Mouse (Mus musculus): ENCODE results near the gene Taf13. TPM values are rescaled to one million over a fixed set of nuclear protein-coding genes. Genes with fewer than 3 reads are reported as not detected.
A peak's percentile ranks its signal among the peaks of the same experiment; 100 is the strongest.

Gene Taf13
- polyA plus RNA-seq (2015; fragmentation: Nextera tagmentation; extraction: Ambion mirVana): 43.1 and 51.3 TPM in 2 replicates

DNA sequence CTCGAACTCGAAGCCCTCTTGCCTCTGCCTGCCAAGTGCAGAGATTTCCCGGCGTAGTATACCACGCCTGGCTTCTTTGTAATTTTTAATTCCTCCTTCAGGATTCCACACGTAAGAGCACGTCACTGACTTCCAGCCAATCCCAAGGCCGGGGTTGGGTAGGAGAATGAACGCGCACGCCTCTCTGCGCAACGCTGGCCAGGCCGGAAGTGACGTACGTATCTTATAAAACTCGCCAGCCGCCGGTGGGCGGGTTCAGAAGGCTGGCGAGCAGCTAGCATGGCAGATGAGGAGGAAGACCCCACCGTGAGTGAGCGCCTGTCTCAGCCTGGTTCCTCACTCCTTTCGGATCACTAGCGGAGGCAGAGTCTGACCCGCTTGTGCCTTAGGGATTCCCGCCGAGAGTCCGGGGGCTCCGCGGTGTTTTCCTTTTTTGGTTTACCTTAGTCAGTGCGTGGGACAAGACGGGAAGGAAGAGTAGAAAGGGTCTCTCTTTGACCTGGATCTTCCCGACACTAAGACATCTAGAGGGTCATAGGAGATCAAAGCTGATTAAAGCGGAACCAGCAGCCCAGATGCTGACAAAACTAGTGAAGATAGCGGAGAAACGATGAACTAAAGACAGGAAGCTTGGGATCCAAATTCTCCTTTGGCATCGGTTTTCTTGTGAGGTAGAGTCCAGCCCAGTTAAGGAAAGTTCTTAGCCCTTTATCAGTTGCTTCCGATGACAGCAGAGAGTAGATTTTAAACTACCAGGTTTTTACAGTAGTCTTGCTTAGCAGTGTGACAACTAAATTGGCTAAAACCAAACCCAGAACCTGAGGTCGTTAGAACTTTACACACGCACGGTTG, at the start of gene Taf13:
Taf13 (plus strand) TSS at position 256 of the 852 bp plus-strand sequence.
- H3K4me2 ChIP-seq (replicated peaks): peak within 1 kb of the TSS; percentile 62
- H3K4me3 ChIP-seq (replicated peaks): peak within 1 kb of the TSS; percentile 66
- peak; percentile 97 for ATAC-seq (ENCODE audit: insufficient number of reproducible peaks, low FRiP score, low TSS enrichment, low read depth)
- H3K9me3 ChIP-seq (replicated peaks): no peaks in the 10 kb centered on the region
- WGBS: under 1% methylated on average over 42 of the region's 42 CpGs
- no peaks in the 10 kb centered on the region for H3K36me3 ChIP-seq
- H3K27me3 ChIP-seq: no peaks in the 10 kb centered on the region
- H3K27ac ChIP-seq (replicated peaks): peak within 1 kb of the TSS; percentile 82
- peaks cover 18% of the 10 kb centered on the region for H3K4me1 ChIP-seq
- peak within 1 kb of the TSS; percentile 71 for H3K9ac ChIP-seq

DNA sequence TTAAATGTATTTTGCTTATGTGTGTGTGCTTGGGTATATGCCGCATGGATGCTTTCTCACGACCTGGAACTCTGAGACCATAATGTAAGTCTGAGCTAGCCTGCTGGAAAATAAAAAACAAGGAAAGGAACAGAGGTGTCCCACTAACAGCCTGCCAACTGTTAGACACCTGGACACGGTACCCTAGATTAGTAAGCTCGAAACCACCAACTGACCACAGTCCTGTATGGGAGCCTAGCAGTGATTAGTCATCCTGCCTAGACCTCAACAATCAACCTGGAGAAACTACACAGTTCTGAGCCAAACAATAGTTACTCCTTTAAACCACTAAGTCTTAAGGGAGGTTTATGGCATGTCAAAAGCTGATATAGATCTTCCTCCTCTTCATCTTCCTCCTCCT, 48.1 kb upstream of the Taf13 start:
- no peaks in the 10 kb centered on the region for H3K9me3 ChIP-seq (replicated peaks)
- H3K4me3 ChIP-seq (replicated peaks): no peak overlapping the region
- no peaks in the 10 kb centered on the region for H3K4me1 ChIP-seq
- 81% methylated on average over 4 of the region's 4 CpGs for WGBS
- ATAC-seq (ENCODE audit: insufficient number of reproducible peaks, low FRiP score, low TSS enrichment, low read depth): no peak
- no peak overlapping the region for H3K27ac ChIP-seq (replicated peaks)
- no peak overlapping the region for H3K4me2 ChIP-seq (replicated peaks)
- H3K36me3 ChIP-seq: no peaks in the 10 kb centered on the region
- no peak overlapping the region for H3K9ac ChIP-seq
- no peaks in the 10 kb centered on the region for H3K27me3 ChIP-seq

DNA sequence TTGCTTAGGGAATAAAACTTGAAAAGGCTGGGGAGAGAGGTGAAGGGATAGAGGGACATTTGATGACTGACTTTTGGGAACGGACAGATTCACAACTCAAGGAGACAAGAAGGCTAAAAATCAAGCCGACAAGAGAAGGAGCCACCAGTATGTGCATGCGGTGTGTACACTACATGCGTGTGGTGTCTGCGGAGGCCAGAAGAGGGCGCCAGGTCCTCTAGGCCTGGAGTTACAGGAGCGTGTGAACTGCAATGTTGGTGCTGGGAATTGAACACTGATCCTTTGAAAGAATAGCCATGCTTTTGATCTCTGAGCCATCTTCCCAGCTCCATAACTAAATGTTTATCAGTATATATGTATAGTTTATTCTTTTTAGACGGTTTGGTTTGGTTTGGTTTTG, 43.0 kb upstream of the Taf13 start:
- Histone ChIP-seq H3K4me2 (replicated peaks) (no peak overlapping the region), H3K9me3 (replicated peaks) (no peaks in the 10 kb centered on the region), H3K4me1 (no peaks in the 10 kb centered on the region), H3K36me3 (no peaks in the 10 kb centered on the region), H3K27ac (replicated peaks) (no peak overlapping the region), H3K27me3 (no peaks in the 10 kb centered on the region), H3K4me3 (replicated peaks) (no peak overlapping the region), H3K9ac (no peak overlapping the region)
- ATAC-seq (ENCODE audit: insufficient number of reproducible peaks, low FRiP score, low TSS enrichment, low read depth): no peak
- WGBS: 91% methylated on average over 8 of the region's 8 CpGs

DNA sequence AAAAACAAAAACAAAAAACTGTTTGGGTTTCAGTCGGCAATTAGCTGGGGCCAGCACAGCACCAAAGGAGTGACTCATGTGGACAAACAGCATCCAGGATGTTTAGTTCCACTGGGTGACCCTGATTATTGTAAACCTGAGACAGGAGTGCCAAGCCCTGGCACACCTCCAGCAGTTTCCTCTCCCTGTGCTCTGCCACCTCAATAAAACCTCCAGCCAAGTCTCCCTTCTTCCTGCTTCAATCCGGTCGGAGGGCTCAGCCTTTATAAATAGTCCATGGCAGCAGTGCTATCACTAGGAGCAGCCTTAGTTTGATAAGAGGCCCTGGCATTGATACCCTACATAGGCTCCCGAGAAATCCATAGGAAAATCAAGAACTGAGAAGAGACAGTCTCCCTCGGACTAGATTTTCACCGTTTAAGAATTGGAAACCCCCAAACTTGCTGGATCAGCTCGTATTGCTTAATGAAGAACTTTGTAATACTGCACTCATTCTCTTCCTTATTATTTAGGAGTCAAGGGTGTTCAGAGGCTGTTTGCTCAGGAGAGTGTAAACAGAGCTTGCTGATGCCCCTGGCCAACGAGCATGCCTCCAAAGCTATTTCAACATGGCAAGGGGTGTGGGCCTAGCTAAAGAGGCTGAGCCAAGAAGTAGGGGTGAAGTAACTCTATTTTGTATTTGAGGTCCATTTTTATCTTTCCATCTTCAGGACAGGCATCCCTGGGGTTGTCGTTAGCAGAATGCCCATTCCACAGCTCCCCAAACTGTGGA, 38.2 kb upstream of the Taf13 start:
- Histone ChIP-seq H3K27me3 (peaks cover 14% of the 10 kb centered on the region), H3K27ac (replicated peaks) (no peak overlapping the region), H3K36me3 (no peaks in the 10 kb centered on the region), H3K4me1 (peaks cover 4% of the 10 kb centered on the region), H3K9me3 (replicated peaks) (no peaks in the 10 kb centered on the region), H3K9ac (no peak overlapping the region), H3K4me2 (replicated peaks) (no peak overlapping the region), H3K4me3 (replicated peaks) (no peak overlapping the region)
- ATAC-seq (ENCODE audit: insufficient number of reproducible peaks, low FRiP score, low TSS enrichment, low read depth): no peak
- 72% methylated on average over 9 of the region's 9 CpGs for WGBS

DNA sequence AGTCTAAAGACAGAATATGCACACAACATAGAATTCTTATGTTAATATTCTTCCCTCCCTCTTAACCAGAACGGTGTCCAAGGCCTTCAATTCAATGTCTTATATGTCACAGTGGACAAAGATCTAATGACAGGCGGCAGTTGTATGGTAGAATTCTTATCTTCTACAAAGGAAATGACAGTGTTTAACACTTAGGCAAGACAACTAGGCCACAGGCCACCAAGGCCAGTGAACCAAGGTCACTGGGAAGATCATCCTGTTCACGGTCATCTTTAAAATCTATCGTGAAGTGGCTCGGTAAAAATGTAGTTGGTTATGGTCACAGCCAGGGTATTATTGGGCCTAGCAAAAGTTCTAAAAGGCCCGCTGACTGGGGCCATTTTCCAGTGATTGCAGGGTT, 37.5 kb upstream of the Taf13 start, which contains the start of gene 1700013F07Rik:
1700013F07Rik (plus strand) TSS at position 200 of the 400 bp plus-strand sequence.
- H3K9ac ChIP-seq: no peak within 1 kb of the TSS
- H3K4me3 ChIP-seq (replicated peaks): no peak within 1 kb of the TSS
- no peak within 1 kb of the TSS for H3K27ac ChIP-seq (replicated peaks)
- peaks cover 14% of the 10 kb centered on the region for H3K27me3 ChIP-seq
- no peak for ATAC-seq (ENCODE audit: insufficient number of reproducible peaks, low FRiP score, low TSS enrichment, low read depth)
- peaks cover 4% of the 10 kb centered on the region for H3K4me1 ChIP-seq
- no peaks in the 10 kb centered on the region for H3K9me3 ChIP-seq (replicated peaks)
- 87% methylated on average over 6 of the region's 6 CpGs for WGBS
- no peak within 1 kb of the TSS for H3K4me2 ChIP-seq (replicated peaks)
- no peaks in the 10 kb centered on the region for H3K36me3 ChIP-seq

DNA sequence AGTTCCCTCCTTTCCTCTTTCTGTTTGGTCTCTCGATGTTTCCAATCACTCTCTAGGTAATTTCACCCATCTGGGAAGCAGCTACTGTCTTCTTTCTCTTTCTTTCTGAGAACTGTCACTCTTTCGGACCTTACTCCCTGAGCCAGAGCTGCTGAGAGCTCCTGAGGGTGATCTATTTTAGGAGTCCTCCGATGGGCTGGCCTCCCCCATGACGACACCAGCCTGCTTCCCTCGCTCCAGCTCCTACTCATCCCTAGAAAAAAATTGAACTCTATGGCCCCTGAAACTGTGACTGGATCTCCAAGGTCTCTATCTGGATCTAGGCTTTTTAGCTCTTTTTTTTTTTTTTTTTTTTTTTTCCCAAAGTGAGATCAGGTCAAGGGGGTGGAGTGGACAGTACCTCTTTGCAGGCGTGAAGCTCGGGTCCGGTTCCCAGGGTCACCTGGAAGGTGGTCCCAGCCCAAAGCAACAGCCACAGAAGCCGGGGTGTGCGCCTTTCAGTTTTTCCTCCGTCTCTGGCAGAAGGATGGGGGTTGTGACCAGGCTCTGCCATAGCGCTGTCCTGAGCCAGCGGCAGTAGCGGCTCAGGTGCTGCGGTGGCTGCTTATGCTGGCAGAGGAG, 35.5 kb upstream of the Taf13 start:
- Histone ChIP-seq H3K4me3 (replicated peaks) (peak overlapping the region; percentile 41), H3K4me2 (replicated peaks) (peak overlapping the region; percentile 76), H3K9ac (no peak overlapping the region), H3K36me3 (no peaks in the 10 kb centered on the region), H3K9me3 (replicated peaks) (no peaks in the 10 kb centered on the region), H3K27me3 (peaks cover 14% of the 10 kb centered on the region), H3K27ac (replicated peaks) (no peak overlapping the region), H3K4me1 (peaks cover 4% of the 10 kb centered on the region)
- WGBS: 5% methylated on average over 15 of the region's 15 CpGs
- no peak for ATAC-seq (ENCODE audit: insufficient number of reproducible peaks, low FRiP score, low TSS enrichment, low read depth)

DNA sequence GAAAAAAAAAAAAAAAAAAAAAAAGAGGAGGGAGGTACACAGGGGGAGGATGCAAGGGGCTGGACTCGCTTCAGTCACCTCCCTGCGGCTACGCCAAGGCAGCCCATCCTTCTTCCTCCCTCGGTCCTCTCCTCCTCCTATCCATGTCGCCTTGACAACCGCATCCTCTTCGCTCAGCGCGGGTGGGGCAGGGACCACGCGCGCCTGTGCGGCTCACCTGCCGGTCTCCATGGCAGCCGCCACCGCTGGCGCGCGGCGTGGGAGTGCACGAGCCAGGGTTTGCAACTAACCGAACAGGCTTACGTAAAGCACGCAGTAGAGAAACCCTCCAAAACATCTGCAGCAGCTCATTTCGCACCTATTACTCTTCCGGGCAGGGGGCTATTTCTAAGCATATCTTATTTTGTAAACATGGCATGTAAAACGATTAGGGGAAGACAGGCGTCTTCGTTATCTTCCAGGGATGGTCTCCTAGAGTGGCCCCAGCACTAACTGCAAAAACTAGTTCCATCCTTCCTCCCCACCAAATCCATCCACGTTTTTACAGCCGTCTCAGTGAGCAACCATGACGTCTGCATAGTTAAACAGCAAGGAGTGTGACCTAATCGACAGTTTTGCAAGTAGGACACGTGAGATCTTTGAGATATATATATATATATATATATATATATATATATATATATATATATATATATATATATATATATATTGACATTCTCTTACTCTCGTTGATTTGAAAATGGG, 34.8 kb upstream of the Taf13 start, which contains the start of gene 5330417C22Rik:
5330417C22Rik (minus strand) TSS at position 20 of the 744 bp plus-strand sequence.
- peak within 1 kb of the TSS; percentile 41 for H3K4me3 ChIP-seq (replicated peaks)
- peak within 1 kb of the TSS; percentile 76 for H3K4me2 ChIP-seq (replicated peaks)
- peaks cover 4% of the 10 kb centered on the region for H3K4me1 ChIP-seq
- no peak within 1 kb of the TSS for H3K9ac ChIP-seq
- H3K27me3 ChIP-seq: peaks cover 14% of the 10 kb centered on the region
- ATAC-seq (ENCODE audit: insufficient number of reproducible peaks, low FRiP score, low TSS enrichment, low read depth): peak; percentile 72
- H3K27ac ChIP-seq (replicated peaks): no peak within 1 kb of the TSS
- under 1% methylated on average over 35 of the region's 35 CpGs for WGBS
- H3K9me3 ChIP-seq (replicated peaks): no peaks in the 10 kb centered on the region
- H3K36me3 ChIP-seq: no peaks in the 10 kb centered on the region

DNA sequence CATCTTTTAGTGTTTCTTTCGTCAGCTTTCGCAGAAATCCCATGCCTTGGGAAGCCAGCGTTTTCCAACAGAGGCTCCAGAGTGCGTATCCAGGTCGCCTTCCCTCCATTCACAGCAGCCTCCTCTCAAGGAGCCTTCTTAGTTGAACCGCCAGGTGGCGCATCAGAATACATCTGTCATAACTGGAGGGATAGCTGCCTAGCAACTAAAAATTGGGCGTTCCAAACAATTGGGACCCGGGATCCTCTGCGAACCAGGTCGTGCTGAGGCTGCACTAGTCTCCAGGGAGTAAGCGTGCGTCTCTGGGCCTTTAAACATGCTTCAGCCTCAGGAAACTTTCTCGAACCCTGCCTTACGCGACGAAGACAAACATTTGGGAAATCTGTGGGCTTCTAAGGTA, 34.2 kb upstream of the Taf13 start:
- peaks cover 14% of the 10 kb centered on the region for H3K27me3 ChIP-seq
- 3% methylated on average over 17 of the region's 17 CpGs for WGBS
- peaks cover 4% of the 10 kb centered on the region for H3K4me1 ChIP-seq
- H3K4me2 ChIP-seq (replicated peaks): peak overlapping the region; percentile 56
- no peak overlapping the region for H3K27ac ChIP-seq (replicated peaks)
- peak; percentile 69 for ATAC-seq (ENCODE audit: insufficient number of reproducible peaks, low FRiP score, low TSS enrichment, low read depth)
- H3K9ac ChIP-seq: no peak overlapping the region
- no peaks in the 10 kb centered on the region for H3K9me3 ChIP-seq (replicated peaks)
- peak overlapping the region; percentile 29 for H3K4me3 ChIP-seq (replicated peaks)
- H3K36me3 ChIP-seq: no peaks in the 10 kb centered on the region

DNA sequence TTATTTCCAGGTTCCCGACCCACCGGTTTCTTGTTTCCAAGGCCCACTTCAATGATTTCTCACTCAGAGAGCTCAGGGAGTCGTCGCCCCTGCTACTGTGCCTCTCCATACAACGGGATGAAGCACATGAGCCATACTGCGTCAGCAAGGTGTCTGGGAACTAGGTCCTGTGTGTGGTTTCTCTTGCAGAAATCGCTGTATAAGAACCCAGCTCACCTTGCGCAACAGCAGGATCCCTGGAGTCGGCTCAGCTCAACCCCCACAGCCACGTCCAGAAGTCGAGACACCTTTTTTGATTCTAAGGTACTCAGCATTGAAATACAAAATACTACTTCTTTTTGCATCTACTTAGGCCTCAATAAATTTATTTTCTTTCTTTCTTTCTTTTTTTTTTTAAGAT, 29.2 kb upstream of the Taf13 start:
- Histone ChIP-seq H3K27me3 (no peaks in the 10 kb centered on the region), H3K9me3 (replicated peaks) (no peaks in the 10 kb centered on the region), H3K4me2 (replicated peaks) (no peak overlapping the region), H3K4me3 (replicated peaks) (no peak overlapping the region), H3K4me1 (peaks cover 4% of the 10 kb centered on the region; the same call in 1 of the 2 replicates), H3K27ac (replicated peaks) (no peak overlapping the region), H3K36me3 (no peaks in the 10 kb centered on the region), H3K9ac (no peak overlapping the region)
- 77% methylated on average over 11 of the region's 11 CpGs for WGBS
- no peak for ATAC-seq (ENCODE audit: insufficient number of reproducible peaks, low FRiP score, low TSS enrichment, low read depth)

DNA sequence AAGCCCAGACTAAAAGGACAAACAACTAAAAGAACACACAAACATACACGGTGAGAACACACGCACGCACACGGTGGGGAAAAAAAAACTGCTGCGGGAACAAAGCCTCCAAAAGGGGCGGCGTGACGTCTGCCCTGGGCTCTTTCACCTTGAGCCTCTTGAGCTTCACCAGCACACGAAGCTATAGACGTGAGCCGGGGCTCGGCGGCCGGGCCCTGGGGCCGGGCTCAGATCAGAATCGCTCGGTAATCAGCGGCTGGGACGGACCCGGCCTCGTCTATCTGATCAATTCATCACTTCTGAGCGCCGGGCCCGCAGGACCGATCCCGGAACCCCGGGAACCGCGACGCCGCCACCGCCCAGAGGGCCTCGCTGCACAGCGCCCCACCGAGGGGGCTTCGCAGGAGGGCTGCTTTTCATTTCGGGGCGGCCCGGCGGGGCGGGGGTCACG, 17.4 kb upstream of the Taf13 start:
- Histone ChIP-seq H3K9me3 (replicated peaks) (no peaks in the 10 kb centered on the region), H3K27ac (replicated peaks) (peak overlapping the region; percentile 87), H3K27me3 (no peaks in the 10 kb centered on the region), H3K9ac (peak overlapping the region; percentile 96), H3K4me3 (replicated peaks) (peak overlapping the region; percentile 88), H3K4me2 (replicated peaks) (peak overlapping the region; percentile 82), H3K4me1 (0 out of 2 replicates have a peak, but pooled peaks cover 5% of the 10 kb centered on the region), H3K36me3 (peaks cover 21% of the 10 kb centered on the region)
- peak; percentile 71 for ATAC-seq (ENCODE audit: insufficient number of reproducible peaks, low FRiP score, low TSS enrichment, low read depth)
- 1% methylated on average over 42 of the region's 42 CpGs for WGBS

All from embryonic facial prominence, embryonic 15.5 days (tissue).